Mouse (Mus musculus) erythroid progenitor cell, adult 5-6 weeks (primary cell): ENCODE measurements around the gene Gm43064. TPM values are rescaled to one million over a fixed set of nuclear protein-coding genes. Genes with fewer than 3 reads are reported as not detected.

ENCODE experiments used
- total RNA-seq, 2 experiments: library from RNA; stranded (forward) in 1 of 2; stranded (reverse) in 1 of 2; fragments of 150-400 nt in 1 of 2; fragments of 186-747, 209-891 nt in 1 of 2; gene quantifications; 2 replicates each; pipeline versions ENCODE4 v1.2.3 to v1.2.4; 2015 to 2017; ENCODE audit warnings: low replicate concordance in 2 of 2

The Gm43064 gene
- total RNA-seq, 2 experiments from 2014 or later, result 21.4 TPM; not detected in 1

Other genes with a start within 250 kb of the Gm43064 start
- gene Syt6, start 234.3 kb upstream of the Gm43064 start, total RNA-seq (2015; ENCODE audit: low replicate concordance), result not detected in 2 replicates
- gene Syt6, start 234.3 kb upstream of the Gm43064 start, total RNA-seq (2017; ENCODE audit: low replicate concordance), result 1.4 TPM in 1 of 2 replicates, not detected in the other
- gene Atg4a-ps, start 163.5 kb upstream of the Gm43064 start, total RNA-seq (2015; ENCODE audit: low replicate concordance), result 0.72 and 5.4 TPM in 2 replicates
- gene Atg4a-ps, start 163.5 kb upstream of the Gm43064 start, total RNA-seq (2017; ENCODE audit: low replicate concordance), result 4.6 and 6.9 TPM in 2 replicates
- gene Olfml3, start 71.6 kb upstream of the Gm43064 start, total RNA-seq (2015; ENCODE audit: low replicate concordance), result 1.4 and 1.7 TPM in 2 replicates
- 0.64 and 0.91 TPM in 2 replicates for gene Olfml3, start 71.6 kb upstream of the Gm43064 start, total RNA-seq (2017; ENCODE audit: low replicate concordance)
- not detected in 2 replicates for gene Gm10964, start 70.2 kb upstream of the Gm43064 start, total RNA-seq (2015; ENCODE audit: low replicate concordance)
- not detected in 2 replicates for gene Gm10964, start 70.2 kb upstream of the Gm43064 start, total RNA-seq (2017; ENCODE audit: low replicate concordance)
- 303 and 379 TPM in 2 replicates for gene Hipk1, start 18.0 kb upstream of the Gm43064 start, total RNA-seq (2015; ENCODE audit: low replicate concordance)
- gene Hipk1, start 18.0 kb upstream of the Gm43064 start, total RNA-seq (2017; ENCODE audit: low replicate concordance), result 286 and 299 TPM in 2 replicates
- 14.3 and 22.0 TPM in 2 replicates for gene Dclre1b, start 129 bp upstream of the Gm43064 start, total RNA-seq (2015; ENCODE audit: low replicate concordance)
- gene Dclre1b, start 129 bp upstream of the Gm43064 start, total RNA-seq (2017; ENCODE audit: low replicate concordance), result 13.4 and 23.0 TPM in 2 replicates
- 31.4 and 43.6 TPM in 2 replicates for gene Ap4b1, start 53 bp upstream of the Gm43064 start, total RNA-seq (2015; ENCODE audit: low replicate concordance)
- 36.1 and 43.8 TPM in 2 replicates for gene Ap4b1, start 53 bp upstream of the Gm43064 start, total RNA-seq (2017; ENCODE audit: low replicate concordance)
- gene Bcl2l15, start 23.0 kb downstream of the Gm43064 start, total RNA-seq (2015; ENCODE audit: low replicate concordance), result 5.4 and 12.3 TPM in 2 replicates
- 1.7 and 5.3 TPM in 2 replicates for gene Bcl2l15, start 23.0 kb downstream of the Gm43064 start, total RNA-seq (2017; ENCODE audit: low replicate concordance)
- 19.7 and 32.1 TPM in 2 replicates for gene Ptpn22, start 50.2 kb downstream of the Gm43064 start, total RNA-seq (2015; ENCODE audit: low replicate concordance)
- gene Ptpn22, start 50.2 kb downstream of the Gm43064 start, total RNA-seq (2017; ENCODE audit: low replicate concordance), result 10.3 and 10.7 TPM in 2 replicates
- 27.4 and 38.6 TPM in 2 replicates for gene Rsbn1, start 104.5 kb downstream of the Gm43064 start, total RNA-seq (2015; ENCODE audit: low replicate concordance)
- 35.8 and 36.2 TPM in 2 replicates for gene Rsbn1, start 104.5 kb downstream of the Gm43064 start, total RNA-seq (2017; ENCODE audit: low replicate concordance)
- 3.4 and 13.3 TPM in 2 replicates for gene Phtf1, start 158.5 kb downstream of the Gm43064 start, total RNA-seq (2015; ENCODE audit: low replicate concordance)
- 5.6 and 20.7 TPM in 2 replicates for gene Phtf1, start 158.5 kb downstream of the Gm43064 start, total RNA-seq (2017; ENCODE audit: low replicate concordance)